Mouse (Mus musculus): ENCODE results near the gene Rab6b.

The Rab6b gene

DNA sequence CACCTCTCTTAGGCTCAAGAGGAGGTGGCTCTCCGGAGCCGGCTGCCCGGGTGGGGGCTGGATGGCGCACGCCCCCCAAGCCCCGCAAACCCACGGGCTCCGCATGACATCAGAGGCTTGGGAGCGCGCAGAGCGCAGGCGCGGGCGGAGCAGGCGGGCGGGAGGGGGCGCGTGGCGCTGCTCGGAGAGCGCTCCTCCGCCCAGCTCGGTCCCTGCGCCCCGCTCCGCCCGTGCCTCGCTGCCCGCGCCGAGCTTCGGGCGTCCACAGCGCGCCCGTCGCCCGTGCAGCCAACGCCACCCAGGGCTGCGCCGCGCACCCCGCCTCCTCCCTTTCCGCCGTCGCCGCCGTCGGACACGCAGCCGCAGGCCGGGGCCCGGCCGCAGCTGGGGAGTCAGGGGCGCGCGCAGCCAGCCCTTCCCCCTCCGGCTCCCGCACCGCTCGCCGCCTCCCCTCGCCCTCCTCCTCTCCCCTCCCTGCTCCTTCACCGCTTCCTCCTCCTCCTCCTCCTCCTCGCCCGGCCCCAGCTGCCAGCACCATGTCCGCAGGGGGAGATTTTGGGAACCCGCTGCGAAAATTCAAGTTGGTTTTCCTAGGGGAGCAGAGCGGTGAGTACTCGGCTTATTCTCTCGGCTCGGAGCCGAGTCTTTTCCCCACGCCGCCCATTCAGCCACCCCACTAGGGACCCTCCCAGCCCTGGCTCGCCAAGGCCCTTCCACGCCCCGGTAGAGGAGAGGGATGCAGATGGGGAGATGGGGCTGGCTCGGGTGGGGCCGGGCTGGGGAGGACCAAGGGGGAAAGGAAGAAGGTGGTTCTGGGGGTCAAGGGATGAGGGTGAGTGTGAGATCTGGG is at the start of gene Rab6b:
TSS of gene Rab6b (plus strand) at position 167 of the 850 bp plus-strand sequence.
- peak; percentile 19 to 22 for DNase-seq

DNA sequence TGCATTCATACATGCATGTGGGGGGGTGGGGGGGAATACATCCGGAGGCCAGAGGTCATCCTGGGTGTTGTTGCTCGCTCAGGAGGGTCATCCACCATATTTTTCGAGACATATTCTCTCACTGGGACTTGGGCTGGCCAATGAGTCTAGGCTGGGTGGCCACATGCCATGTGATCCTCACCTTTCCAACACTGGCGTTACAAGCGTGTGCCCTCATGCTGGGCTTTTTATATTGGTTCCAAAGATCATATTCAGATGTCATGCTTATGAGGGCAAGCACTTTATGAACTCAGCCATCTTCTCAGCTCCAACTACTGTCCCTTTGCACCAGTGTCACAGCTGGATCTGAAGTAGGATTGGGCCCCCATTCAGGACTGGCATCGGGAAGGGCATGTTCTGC is 48.0 kb upstream of the Rab6b start:
- DNase-seq = no peak

DNA sequence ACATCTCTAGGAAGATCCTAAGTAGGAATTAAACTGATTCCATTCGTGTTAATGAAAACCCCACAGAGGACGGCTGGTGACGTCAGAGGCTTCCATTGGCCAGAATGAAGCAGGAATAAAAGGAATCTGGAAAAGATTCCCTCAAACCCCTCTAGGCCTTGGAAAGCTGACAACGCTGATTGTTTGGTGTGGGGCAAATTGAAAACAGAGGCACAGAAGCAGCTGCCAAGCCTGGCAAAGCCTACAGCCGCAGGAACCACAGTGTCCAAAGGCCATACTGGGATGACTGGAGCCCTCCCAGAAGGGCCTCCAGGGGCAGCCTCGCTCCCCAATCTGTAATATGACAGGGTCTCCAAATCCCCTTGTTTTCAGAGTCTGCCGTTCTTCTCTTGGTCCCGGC is 44.7 kb upstream of the Rab6b start:
- no peak for DNase-seq

DNA sequence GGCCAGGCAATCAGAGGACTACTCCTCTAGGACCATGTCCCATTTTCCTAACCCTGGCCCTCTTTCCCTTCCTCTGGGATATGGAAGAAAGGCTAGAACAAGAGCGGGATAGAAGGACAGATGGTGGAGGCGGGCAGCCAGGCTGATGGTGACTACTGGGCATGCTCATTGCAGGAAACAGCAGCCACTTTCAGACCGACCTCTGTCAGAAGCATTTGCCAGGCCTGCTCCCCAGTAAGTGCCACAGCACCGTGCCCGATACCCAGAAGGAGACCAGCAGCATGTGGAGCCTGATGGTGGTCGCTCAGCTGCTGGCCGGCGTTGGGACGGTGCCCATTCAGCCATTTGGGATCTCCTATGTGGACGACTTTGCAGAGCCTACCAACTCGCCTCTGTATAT is 43.9 kb upstream of the Rab6b start:
- DNase-seq = no peak

DNA sequence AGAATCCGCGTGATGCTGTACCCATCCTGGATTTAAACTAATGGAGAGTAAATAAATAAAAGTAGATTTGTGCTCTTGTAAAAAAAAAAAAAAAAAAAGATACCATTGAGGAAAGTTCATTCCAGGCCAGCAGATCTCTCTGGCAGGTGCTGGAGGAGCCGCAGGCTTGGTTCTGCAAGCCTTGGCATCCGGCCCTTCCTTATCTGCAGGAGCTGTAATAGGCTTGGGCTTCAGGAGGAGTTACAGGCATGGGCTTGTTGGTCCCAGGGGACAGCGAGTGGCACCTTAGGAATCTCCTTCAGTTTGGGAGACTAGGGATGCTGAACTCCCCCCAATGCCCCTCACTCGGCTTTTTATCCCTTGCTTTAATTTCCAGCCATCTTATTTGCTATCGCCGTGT is 42.8 kb upstream of the Rab6b start:
- DNase-seq = no peak

DNA sequence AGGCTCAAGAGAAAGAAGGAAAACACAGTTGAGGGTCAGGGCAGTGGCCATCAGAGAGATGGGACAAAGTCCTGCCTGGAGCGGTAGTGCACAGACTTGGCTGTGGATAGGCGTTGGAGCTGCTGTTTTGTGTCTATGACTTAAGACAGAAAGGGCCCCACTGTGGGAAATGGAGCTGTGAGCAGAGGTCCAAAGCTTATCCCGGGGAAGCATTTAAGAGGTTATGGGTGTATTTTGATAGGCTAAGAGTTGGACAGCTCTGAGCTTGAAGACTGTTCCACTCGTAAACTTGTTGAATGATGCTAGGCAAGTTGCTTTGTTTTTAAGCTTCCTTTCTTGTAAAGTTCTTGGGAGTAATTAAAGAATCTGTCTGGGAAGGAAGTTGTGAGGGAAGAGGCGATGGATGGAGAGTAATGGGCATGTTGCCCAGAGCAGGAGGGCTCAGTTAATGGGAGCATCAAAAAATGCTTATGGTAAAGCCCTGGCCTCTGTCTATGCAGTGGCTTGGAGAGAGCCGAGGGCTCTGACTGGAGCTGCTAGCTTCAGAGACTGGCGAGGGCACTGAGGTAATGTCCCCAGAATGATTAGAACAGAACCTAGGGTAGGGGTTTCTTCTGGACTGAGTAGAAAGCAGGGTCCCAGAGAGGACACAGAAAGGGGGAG is 39.9 kb upstream of the Rab6b start:
- no peak for DNase-seq

DNA sequence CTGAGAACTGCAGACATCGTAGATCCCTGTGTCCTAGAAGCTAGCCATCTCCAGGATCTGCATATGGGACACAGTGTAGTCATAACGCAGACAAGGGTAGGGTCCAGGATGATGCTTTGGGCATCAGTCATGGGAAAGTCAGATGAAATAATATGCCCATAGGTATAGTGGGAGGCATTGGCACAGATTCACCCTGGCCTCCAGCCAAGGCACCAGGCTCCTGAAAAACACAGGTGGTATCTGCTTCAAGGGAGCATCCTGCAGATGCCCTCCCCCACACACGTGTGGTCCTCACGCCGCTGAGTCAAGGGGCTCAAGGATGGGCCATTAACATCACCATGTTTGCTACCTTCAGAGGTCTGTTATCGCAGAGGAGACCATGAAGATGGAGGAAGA is 39.4 kb upstream of the Rab6b start:
- DNase-seq = no peak

DNA sequence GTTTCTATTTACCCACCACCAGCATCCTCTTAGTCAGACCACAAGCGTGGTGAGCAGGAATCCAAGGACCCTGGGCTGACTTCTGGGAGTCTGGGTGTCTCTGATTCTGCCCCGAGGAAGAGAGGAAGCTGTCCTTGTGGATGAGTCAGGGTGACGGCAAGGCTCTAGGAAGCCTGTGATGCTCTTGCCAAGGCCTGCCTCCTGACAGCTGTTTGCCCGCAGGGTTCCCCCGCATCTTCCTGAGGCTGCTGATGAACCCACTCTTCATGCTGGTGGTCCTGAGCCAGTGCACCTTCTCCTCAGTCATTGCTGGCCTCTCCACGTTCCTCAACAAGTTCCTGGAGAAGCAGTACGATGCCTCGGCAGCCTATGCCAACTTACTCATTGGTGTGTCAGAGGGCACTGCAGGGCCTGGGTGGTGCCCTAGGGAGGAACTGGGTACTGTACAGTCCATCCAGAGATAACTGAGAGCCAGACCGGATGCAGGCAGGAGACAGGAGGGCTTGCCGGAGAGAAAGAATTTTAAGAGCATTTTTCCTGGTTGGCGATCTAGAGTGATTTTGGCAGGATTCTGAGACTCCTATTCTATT is 38.6 kb upstream of the Rab6b start:
- DNase-seq = no peak

DNA sequence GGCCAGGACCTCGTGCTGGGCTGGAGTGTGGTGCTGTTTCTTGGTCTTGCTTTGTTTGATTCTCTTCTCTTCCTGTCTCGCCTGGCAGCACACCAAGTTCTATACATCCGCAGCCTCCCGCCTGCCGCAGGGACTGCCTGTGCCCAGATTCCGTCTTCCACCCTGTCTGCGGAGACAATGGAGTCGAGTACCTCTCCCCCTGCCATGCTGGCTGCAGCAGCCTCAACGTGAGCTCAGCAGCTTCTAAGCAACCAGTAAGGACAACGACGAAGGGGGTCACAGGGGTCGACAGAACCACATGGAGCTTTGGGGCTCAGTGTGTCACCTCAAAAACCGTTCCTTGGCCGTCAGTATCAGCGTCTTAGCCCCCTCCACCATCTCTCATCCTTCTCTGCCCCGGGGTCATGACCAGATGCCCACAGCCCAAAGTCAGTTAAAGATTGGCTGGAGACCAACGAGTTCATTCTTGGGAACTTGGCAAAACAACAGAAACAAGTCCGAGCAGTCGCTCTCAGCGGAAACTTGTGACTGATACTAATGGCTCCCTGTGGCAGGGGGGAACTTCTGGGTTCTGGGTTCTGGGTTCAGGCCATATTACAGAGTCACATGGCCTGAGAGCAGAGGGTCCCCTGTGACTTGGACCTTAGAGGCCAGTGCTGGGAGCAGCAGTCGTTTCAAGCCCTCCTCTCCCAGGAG is 34.6 kb upstream of the Rab6b start:
- DNase-seq = no peak

DNA sequence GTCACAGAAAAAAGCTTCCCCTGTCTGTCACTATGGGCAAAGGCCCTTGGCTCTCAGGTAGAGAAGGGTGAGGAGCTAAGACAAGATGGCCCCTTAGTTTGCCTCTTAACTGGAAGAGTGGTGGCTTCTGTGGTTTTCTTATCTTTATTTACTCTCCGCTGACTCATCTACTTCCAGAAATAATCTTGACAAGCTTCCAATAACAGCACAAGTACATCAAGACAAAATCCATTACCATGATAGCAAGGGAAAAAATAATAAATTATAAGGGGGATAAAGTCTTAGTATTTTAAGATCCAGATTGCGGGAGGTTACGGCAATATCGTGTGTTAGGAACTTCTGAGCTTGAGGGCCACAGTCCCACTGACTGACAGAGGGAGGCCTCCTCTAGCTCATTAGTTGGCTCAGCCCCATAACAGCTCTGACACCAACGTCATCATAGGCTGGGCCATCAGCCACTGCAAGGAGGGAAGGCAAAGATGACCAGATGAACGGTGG is 33.3 kb upstream of the Rab6b start:
- DNase-seq = no peak

DNA sequence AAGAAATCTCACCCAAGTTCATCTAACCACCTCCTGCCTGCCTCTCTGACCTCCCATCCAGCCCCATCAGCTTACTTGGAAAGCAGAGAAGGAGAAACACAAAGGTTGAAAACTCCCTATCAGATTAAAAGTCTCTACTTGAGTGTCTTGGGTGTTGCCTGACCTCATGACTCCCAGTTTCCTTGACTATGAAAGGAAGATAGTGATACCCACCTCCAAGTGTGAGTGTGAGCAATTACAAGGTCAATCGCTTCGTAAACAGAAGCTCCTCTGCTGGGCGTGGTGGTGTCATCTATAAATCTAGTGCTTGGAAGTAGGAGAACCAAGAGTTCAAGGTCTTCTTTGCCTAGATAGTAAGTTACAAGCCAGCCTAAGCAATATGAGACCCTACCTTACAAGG is 31.4 kb upstream of the Rab6b start:
- DNase-seq = no peak

DNA sequence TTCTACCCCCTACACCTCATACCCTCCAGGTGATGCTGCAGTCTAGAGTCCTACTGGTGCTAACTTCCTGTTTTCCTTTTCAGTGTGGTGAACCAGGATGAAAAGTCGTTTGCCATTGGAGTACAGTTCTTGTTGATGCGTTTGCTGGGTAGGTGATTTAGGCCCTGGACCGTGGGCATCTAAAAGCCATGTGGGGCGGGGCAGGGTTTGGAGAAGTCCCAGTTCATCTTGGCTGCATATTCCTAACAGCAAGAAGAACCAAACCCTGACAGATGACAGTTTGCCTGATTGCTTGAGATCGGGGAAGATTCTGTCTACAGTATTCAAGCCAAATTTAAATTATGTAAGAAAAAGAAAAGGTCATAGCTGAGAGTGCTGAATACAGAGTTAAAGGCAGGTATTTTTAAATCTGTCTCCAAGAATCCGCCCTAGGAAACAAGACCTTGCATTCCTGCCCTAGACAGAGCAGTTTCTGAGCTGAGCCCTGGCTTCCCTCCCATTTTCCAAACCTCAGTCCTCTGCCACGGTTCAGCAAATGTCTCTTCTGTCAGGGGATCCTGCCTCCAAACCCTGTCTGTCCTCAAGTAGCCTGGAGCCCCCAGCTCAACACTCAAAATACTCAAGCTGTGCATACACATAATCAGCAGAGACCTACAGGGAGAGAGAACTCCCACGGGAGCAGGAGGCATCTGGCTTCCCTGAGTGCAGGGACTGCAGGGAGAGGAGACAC is 29.2 kb upstream of the Rab6b start:
- DNase-seq = no peak

DNA sequence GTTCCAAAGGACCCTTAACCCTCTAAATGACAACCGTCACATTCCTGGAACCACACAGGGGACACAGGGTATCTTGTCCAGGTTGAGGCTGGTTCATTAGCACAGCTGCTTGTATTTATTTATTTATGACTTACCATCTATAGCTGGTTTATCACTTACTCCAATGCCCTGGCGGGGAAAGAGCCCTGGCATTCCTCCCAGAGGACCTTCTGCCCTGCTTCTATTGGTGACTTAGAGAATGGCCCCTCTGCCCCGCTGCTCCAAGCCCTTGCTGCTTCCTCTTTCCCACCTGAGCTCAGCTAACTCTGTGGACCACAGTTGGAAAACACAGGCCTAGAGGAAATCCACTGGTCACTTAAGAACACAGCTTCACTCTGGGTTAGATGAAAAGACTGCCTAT is 28.2 kb upstream of the Rab6b start:
- no peak for DNase-seq

DNA sequence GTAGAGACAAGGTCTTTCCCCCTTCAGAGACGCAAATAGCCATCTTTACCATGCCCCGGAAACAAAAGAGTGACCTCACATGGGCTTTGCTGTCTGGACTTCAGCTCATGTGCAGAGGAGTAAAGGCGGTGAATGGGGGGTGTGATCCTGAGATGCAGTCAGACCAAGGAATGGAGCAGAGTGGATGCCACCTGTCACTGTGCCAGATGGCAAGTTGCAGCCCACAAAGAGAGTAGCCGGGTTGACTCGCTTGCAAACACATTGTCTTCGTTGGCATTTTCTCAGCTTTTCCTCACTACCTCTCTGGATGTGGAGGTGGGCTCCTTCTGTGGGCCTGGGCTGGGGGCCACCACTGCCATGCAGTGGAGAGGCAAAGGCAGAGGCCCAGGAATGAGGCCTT is 24.9 kb upstream of the Rab6b start:
- DNase-seq = no peak

DNA sequence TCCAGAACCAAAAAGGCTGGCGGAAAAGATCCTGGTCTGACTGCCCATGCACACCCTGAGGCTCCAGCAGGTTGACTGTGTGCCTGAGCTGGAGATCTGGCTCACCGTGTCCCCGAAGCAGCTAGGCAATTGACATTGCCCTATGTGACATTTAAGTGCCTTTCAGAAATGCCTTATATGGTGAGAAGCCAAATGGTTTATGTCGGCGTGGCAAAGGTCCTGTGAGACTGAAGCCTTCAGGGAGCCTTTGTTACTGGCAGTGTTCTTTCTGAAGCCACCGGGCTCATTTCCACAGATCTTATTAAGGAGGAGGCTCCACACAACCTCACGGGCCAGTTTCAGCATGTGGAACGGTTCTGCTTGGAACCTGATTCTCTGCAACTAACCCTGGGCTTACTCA is 24.3 kb upstream of the Rab6b start:
- DNase-seq = no peak

DNA sequence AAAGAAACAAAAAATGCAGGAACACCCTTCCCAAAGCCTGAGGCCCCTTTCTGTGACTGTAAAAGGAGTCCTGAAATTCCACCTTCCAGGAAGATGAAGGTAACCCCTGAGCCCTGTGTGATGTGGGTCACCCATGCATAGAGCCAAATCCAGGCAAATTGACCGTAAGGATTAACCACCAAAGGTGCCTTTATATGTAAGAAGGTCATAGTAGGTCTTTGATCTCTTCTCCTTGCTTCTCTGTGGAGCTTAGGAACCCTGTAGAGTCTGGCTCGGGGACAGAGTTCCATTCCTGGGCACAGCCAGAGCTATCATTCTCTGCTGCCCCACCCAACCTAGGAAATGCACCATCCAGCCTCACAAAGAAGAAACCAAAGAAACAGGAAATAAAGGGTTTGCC is 22.9 kb upstream of the Rab6b start:
- DNase-seq = no peak

DNA sequence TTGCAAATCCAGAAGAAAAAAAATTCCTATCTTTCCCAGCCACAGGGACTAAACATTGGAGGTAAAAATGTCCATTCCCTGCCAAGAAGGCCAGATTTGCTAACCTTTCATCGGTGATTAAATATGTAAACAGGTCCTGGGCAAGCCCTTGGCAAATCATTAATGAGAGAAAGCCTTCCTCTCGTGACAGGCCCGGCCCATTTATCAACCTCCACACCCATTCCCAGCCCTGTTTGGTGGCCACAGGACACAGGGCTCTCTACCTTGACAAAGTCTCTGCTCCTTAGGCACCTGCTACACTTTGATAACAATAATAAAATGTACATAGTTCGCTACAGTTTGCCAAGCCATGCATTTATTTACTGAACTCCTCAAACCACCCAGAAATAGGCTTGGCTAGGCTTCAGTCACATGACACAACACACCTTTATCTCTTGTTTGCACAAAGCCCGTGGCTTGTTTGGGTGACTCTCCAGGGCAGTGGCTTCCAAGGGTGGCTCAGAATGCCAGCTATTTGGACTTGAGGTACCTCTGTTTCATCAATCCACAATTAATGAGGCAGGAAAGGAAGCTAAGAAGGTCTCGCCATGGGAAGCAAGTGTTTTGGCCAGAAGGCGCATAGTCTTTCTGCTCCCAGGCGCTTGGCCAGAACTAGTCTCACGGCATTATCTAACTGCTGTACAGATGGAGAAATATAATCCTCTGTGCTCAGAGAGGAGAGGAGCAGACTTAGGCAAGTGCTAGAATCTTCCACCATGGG is 21.3 kb upstream of the Rab6b start:
- no peak for DNase-seq

DNA sequence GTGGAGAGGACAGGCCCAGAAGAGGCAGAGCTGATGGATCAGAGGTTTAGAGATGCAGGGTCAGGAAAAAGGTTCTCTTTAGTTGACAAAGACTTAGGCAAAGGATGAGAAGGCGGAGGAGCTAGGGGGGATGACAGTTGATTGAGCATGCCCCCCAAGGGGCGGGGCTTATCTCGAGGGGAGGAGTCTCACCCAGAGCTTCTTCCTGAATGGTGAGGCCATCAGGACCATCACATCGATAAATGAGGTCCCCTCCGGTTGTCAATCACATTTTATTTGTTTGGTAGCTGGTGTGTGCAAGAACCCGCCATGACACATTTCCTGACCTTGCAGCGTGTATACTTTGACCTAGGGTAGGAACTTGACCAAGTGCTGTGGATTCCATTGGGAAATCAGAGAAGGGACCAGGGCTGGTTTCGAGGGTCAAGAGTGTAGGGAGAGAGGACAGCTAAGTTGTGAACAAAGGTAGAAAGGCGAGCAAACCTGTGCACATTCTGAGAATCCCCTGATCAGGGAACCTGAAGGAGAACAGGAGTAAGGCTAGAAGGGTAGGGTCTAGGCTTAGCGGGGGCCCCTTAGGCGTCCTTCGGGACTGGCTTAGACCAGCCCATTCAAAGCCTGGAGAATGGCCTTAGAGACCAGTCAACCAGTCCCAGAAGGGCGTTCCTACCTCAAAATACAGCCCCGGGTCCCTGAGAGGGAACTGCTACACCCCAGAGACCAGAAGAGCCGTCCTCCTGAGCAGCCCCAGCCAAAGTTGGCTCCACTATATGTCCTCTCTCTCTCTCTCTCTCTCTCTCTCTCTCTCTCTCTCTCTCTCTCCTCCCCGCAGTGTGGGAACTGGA is 20.3 kb upstream of the Rab6b start:
- DNase-seq = no peak

DNA sequence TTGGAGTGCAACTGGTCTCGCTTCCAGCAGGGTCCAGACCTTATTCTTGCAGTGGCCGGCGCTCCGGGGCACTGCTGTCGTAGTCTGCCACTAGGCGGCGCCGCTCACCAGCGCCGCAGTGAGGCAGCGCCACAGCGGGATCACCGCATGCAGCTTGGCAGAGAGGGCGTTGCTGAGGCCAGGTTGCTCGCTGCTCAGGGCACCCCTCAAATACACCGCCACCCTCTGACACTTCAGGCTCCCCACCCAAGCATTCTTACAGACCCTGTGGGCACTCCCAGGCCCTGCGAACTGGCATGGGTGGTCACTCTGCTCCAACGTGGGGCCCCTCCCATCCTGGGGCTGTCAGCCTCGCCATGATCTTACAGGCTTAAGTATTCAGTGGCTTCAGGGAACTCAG is 19.3 kb upstream of the Rab6b start:
- DNase-seq = peak; percentile 74 to 76

DNA sequence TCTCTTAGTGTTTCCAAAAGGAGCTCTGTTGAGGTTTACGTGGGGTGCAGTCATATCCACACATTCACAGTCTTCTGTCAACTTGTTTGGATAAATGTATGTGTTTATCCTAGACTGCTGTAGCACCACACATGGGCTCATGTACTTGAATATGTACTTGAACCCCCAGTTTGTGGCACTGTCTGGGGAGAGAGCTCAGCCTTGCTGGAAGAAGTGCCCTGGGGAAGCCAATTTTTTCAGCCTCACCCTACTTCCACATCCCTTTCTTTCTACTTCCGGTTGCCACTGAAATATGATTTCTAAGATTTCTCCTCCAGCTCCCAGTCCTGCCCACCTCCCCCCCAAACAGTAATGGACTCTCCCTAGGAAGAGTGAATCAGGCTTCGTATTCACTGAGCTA is 17.9 kb upstream of the Rab6b start:
- DNase-seq = no peak

DNA sequence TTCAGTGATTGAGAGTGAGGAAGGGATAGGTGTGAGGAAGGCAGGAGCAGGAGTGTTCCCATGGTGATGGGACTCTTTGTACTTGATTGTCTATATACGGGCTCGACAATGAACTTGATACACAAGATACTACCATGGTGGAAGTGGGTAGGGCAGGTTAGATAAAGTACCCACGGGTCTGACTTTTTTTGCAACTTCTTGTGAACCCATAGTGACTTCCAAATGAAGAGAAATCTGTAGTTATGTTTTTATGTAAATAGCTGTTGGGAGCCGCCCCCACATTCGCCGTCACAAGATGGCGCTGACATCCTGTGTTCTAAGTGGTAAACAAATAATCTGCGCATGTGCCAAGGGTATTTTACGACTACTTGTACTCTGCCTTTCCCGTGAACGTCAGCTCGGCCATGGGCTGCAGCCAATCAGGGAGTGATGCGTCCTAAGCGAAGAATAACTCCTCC is 3.2 kb upstream of the Rab6b start:
- peak; percentile 24 to 48 for DNase-seq

Data from B cell, adult 2 months (primary cell).